In genomic region chr5:98953386-98953785, GRCm38 (mm10) we compare ENCODE assay signal across 20 mouse cellular contexts.
DNase-seq lines count a peak whose midpoint lies in the region; ATAC-seq lines count a peak whose summit lies in the region.
"Had no signal": no experiment of that assay in that cellular context is flagged by ENCODE, and none has a peak within 500 bp of the region (broad histone marks: within the 10 kb centered on the region; RNA-seq: fewer than 3 reads in every experiment).

No protein-coding gene starts in this region.

- H3K4me2 ChIP-seq in intestine, embryonic 16.5 days (ENCODE audit: low read depth, low read length): no peak overlapping the region
- H3K4me2 ChIP-seq in intestine, embryonic 15.5 days (replicated peaks): no peak overlapping the region
- H3K4me2 ChIP-seq: forebrain, embryonic 12.5 days; heart, embryonic 11.5 days; kidney, embryonic 15.5 days; limb, embryonic 13.5 days; neural tube, embryonic 12.5 days had no signal

- no peaks in the 10 kb centered on the region for H3K36me3 ChIP-seq in intestine, embryonic 16.5 days (ENCODE audit: control insufficient read depth, insufficient read depth, low read length)
- no peaks in the 10 kb centered on the region for H3K36me3 ChIP-seq in intestine, embryonic 15.5 days
- H3K36me3 ChIP-seq: forebrain, embryonic 12.5 days; kidney, embryonic 15.5 days; limb, embryonic 13.5 days; neural tube, embryonic 12.5 days had no signal

- no peaks in the 10 kb centered on the region for H3K27me3 ChIP-seq in intestine, embryonic 16.5 days (replicated peaks; ENCODE audit: control insufficient read depth, insufficient read depth, low read length)
- no peaks in the 10 kb centered on the region for H3K27me3 ChIP-seq in intestine, embryonic 15.5 days (replicated peaks)
- H3K27me3 ChIP-seq: forebrain, embryonic 12.5 days; kidney, embryonic 15.5 days; limb, embryonic 13.5 days; neural tube, embryonic 12.5 days had no signal

- 52% methylated on average over 1 of the region's 1 CpGs for WGBS in intestine, embryonic 16.5 days
- 50% methylated on average over 1 of the region's 1 CpGs for WGBS in intestine, embryonic 15.5 days

- peaks cover 3% of the 10 kb centered on the region; the same call in 1 of the 2 replicates for H3K4me1 ChIP-seq in intestine, embryonic 16.5 days (ENCODE audit: control insufficient read depth, insufficient read depth, low read length)
- no peaks in the 10 kb centered on the region for H3K4me1 ChIP-seq in intestine, embryonic 15.5 days (replicated peaks)
- H3K4me1 ChIP-seq: forebrain, embryonic 12.5 days; kidney, embryonic 15.5 days; limb, embryonic 13.5 days; neural tube, embryonic 12.5 days had no signal

- no peak overlapping the region for H3K27ac ChIP-seq in intestine, embryonic 16.5 days (ENCODE audit: low read length)
- H3K27ac ChIP-seq in intestine, embryonic 15.5 days: no peak overlapping the region
- H3K27ac ChIP-seq: forebrain, embryonic 12.5 days; kidney, embryonic 15.5 days; layer of hippocampus, adult 2 months; limb, embryonic 13.5 days; neural tube, embryonic 12.5 days; stomach, postnatal 0 days had no signal

- H3K4me3 ChIP-seq in intestine, embryonic 16.5 days (ENCODE audit: low read length): no peak overlapping the region
- no peak overlapping the region for H3K4me3 ChIP-seq in intestine, embryonic 15.5 days (replicated peaks)
- H3K4me3 ChIP-seq: forebrain, embryonic 12.5 days; kidney, embryonic 15.5 days; layer of hippocampus, adult 2 months; limb, embryonic 13.5 days; neural tube, embryonic 12.5 days had no signal

- peak; percentile 12 for DNase-seq in adrenal gland, postnatal 25 days
- DNase-seq in adrenal gland, adult 18-20 months (ENCODE audit: low spot score in 2 of 2): no peak
- DNase-seq in lung, postnatal 10 days: peak; percentile 23
- no peak for DNase-seq in lung, postnatal 25 days (ENCODE audit: low spot score)
- peak; percentile 42 for DNase-seq in NIH3T3 (ENCODE audit: low read depth)
- no peak for DNase-seq in layer of hippocampus, adult 9-10 months (ENCODE audit: low spot score)
- DNase-seq: B cell, adult 2 months; cerebellum, adult 9-11 months; embryo, embryonic 11 days; right cerebral cortex, postnatal 25 days; thymus, postnatal 14 days had no signal

- no peak overlapping the region for H3K9ac ChIP-seq in intestine, embryonic 16.5 days (ENCODE audit: low read depth, low read length)
- no peak overlapping the region for H3K9ac ChIP-seq in intestine, embryonic 15.5 days
- H3K9ac ChIP-seq: forebrain, embryonic 12.5 days; kidney, embryonic 15.5 days; limb, embryonic 13.5 days; neural tube, embryonic 12.5 days had no signal

- ATAC-seq in intestine, embryonic 16.5 days: peak; percentile 30; the same call in 1 of the 2 replicates
- ATAC-seq in intestine, embryonic 15.5 days: no peak

- H3K9me3 ChIP-seq in intestine, embryonic 16.5 days (ENCODE audit: control insufficient read depth, low read length): no peaks in the 10 kb centered on the region
- H3K9me3 ChIP-seq in intestine, embryonic 15.5 days: no peaks in the 10 kb centered on the region
- H3K9me3 ChIP-seq: forebrain, embryonic 12.5 days; kidney, embryonic 15.5 days; limb, embryonic 13.5 days; neural tube, embryonic 12.5 days had no signal

Comparison
In these comparisons a context has a peak if more than half of its experiments do, and no peak if none do; other contexts are left out.
1. DNase-seq: peak in adrenal gland, postnatal 25 days (single experiment), lung, postnatal 10 days (single experiment) and NIH3T3 (single experiment); none in adrenal gland, adult 18-20 months (0 of 2), lung, postnatal 25 days (single experiment) and layer of hippocampus, adult 9-10 months (single experiment).